8 mouse cellular contexts compared by ENCODE assay signal in genomic region chr3:60503196-60503595, GRCm38 (mm10). TPM values are rescaled to one million over a fixed set of nuclear protein-coding genes. Genes with fewer than 3 reads are reported as not detected.
A peak's percentile ranks its signal among the peaks of the same experiment; 100 is the strongest.
DNase-seq lines count a peak whose midpoint lies in the region; ATAC-seq and TF ChIP-seq lines count a peak whose summit lies in the region.

No protein-coding gene starts in this region.

- H3K4me2 ChIP-seq in midbrain, embryonic 11.5 days, result no peak overlapping the region
- peak overlapping the region; percentile 74 for H3K4me2 ChIP-seq in heart, embryonic 16.5 days (ENCODE audit: low read depth, low read length)
- H3K4me2 ChIP-seq in liver, postnatal 0 days (ENCODE audit: low read depth, low read length), result peak overlapping the region; percentile 91

- peak overlapping the region; percentile 86 for H3K4me3 ChIP-seq in midbrain, embryonic 10.5 days
- no peak overlapping the region for H3K4me3 ChIP-seq in midbrain, embryonic 11.5 days (ENCODE audit: low read depth, low read length)
- peak overlapping the region; percentile 93 for H3K4me3 ChIP-seq in heart, embryonic 16.5 days (ENCODE audit: low read length)
- H3K4me3 ChIP-seq in liver, postnatal 0 days (ENCODE audit: low read depth, low read length), result peak overlapping the region; percentile 93

- no peak for TF ChIP-seq EP300 in liver, postnatal 0 days (IDR thresholded peaks at IDR 0.05; ENCODE audit: low read depth)

- H3K36me3 ChIP-seq in midbrain, embryonic 10.5 days, result no peaks in the 10 kb centered on the region
- no peaks in the 10 kb centered on the region for H3K36me3 ChIP-seq in midbrain, embryonic 11.5 days (ENCODE audit: control insufficient read depth, insufficient read depth, low read length)
- H3K36me3 ChIP-seq in heart, embryonic 16.5 days (ENCODE audit: control insufficient read depth, insufficient read depth), result no peaks in the 10 kb centered on the region
- H3K36me3 ChIP-seq in liver, postnatal 0 days (replicated peaks; ENCODE audit: insufficient read depth, low read length), result no peaks in the 10 kb centered on the region; the same call in 1 of the 2 replicates

- peak; percentile 20; the same call in 1 of the 2 replicates for TF ChIP-seq CTCF in liver, postnatal 0 days (IDR thresholded peaks at IDR 0.05; ENCODE audit: low read depth)

- DNase-seq in embryo, embryonic 10.5 days (ENCODE audit: low spot score), result peak; percentile 22
- no peak for DNase-seq in embryo, embryonic 11 days
- no peak for DNase-seq in midbrain, embryonic 10.5 days (ENCODE audit: low spot score)
- no peak for DNase-seq in midbrain, embryonic 11.5 days (ENCODE audit: low spot score, missing footprints)
- DNase-seq in liver, postnatal 0 days, result no peak
- DNase-seq in gastrocnemius, postnatal 10 days, result no peak
- DNase-seq in gastrocnemius, postnatal 36 days, result no peak

- H3K9ac ChIP-seq in midbrain, embryonic 11.5 days (ENCODE audit: low read length), result no peak overlapping the region
- peak overlapping the region; percentile 99 for H3K9ac ChIP-seq in heart, embryonic 16.5 days (ENCODE audit: low read length)
- peak overlapping the region; percentile 97 for H3K9ac ChIP-seq in liver, postnatal 0 days (replicated peaks)

- ATAC-seq in midbrain, embryonic 11.5 days (ENCODE audit: low FRiP score), result no peak
- ATAC-seq in heart, embryonic 16.5 days (replicated peaks; ENCODE audit: extremely low read depth, insufficient read depth, low FRiP score), result no peak
- no peak for ATAC-seq in liver, postnatal 0 days

- peaks cover 50% of the 10 kb centered on the region for H3K4me1 ChIP-seq in midbrain, embryonic 10.5 days
- peaks cover 5% of the 10 kb centered on the region; the same call in 1 of the 2 replicates for H3K4me1 ChIP-seq in midbrain, embryonic 11.5 days (ENCODE audit: control insufficient read depth, insufficient read depth, low read length)
- H3K4me1 ChIP-seq in heart, embryonic 16.5 days (ENCODE audit: control insufficient read depth, insufficient read depth, low read length), result peaks cover 49% of the 10 kb centered on the region
- H3K4me1 ChIP-seq in liver, postnatal 0 days (ENCODE audit: insufficient read depth), result peaks cover 45% of the 10 kb centered on the region

- no peaks in the 10 kb centered on the region for H3K9me3 ChIP-seq in midbrain, embryonic 10.5 days (replicated peaks)
- no peaks in the 10 kb centered on the region for H3K9me3 ChIP-seq in midbrain, embryonic 11.5 days (ENCODE audit: control insufficient read depth, low read length)
- H3K9me3 ChIP-seq in heart, embryonic 16.5 days (replicated peaks; ENCODE audit: control insufficient read depth, low read length), result no peaks in the 10 kb centered on the region
- H3K9me3 ChIP-seq in liver, postnatal 0 days (ENCODE audit: low read length), result no peaks in the 10 kb centered on the region

- H3K27me3 ChIP-seq in midbrain, embryonic 10.5 days (ENCODE audit: low read depth, poor library complexity, severe bottlenecking), result no peaks in the 10 kb centered on the region; the same call in 1 of the 2 replicates
- H3K27me3 ChIP-seq in midbrain, embryonic 11.5 days (ENCODE audit: control insufficient read depth, insufficient read depth, low read length), result no peaks in the 10 kb centered on the region
- H3K27me3 ChIP-seq in heart, embryonic 16.5 days (ENCODE audit: control insufficient read depth, insufficient read depth, low read length), result no peaks in the 10 kb centered on the region
- H3K27me3 ChIP-seq in liver, postnatal 0 days (ENCODE audit: insufficient read depth, low read length), result no peaks in the 10 kb centered on the region

- WGBS in midbrain, embryonic 10.5 days, result 70% methylated on average over 7 of the region's 7 CpGs
- 68% methylated on average over 7 of the region's 7 CpGs for WGBS in midbrain, embryonic 11.5 days
- 29% methylated on average over 7 of the region's 7 CpGs for WGBS in heart, embryonic 16.5 days
- 31% methylated on average over 7 of the region's 7 CpGs for WGBS in liver, postnatal 0 days (ENCODE audit: insufficient replicate concordance)

- no peak overlapping the region for H3K27ac ChIP-seq in midbrain, embryonic 10.5 days (replicated peaks)
- H3K27ac ChIP-seq in midbrain, embryonic 11.5 days (ENCODE audit: low read depth, low read length), result no peak overlapping the region
- H3K27ac ChIP-seq in heart, embryonic 16.5 days (ENCODE audit: low read length), result peak overlapping the region; percentile 100
- H3K27ac ChIP-seq in liver, postnatal 0 days (ENCODE audit: low read depth), result peak overlapping the region; percentile 99

- intact Hi-C loops in gastrocnemius, postnatal 36 days (cut with DNase I), result loop anchor here (5.0 kb wide), 1 partner anchor 84 kb away; no protein-coding TSS in a partner anchor

RNA-seq across cellular contexts. Expression of gene Mbnl1, which starts 30.6 kb away (rescaled TPM):
- polyA plus RNA-seq in midbrain, embryonic 10.5 days (2016; fragmentation: Nextera tagmentation; extraction: Ambion mirVana), result 34.5 and 36.0 TPM in 2 replicates
- polyA plus RNA-seq in midbrain, embryonic 11.5 days (2014; fragmentation: Nextera tagmentation; extraction: Ambion mirVana), result 36.2 and 43.0 TPM in 2 replicates
- 86.0 and 92.8 TPM in 2 replicates for polyA plus RNA-seq in heart, embryonic 16.5 days (2015; fragmentation: Nextera tagmentation; extraction: Ambion mirVana)
- polyA plus RNA-seq in liver, postnatal 0 days (2015; fragmentation: Nextera tagmentation; extraction: Ambion mirVana), result 61.3 and 73.3 TPM in 2 replicates
- total RNA-seq in gastrocnemius, postnatal 10 days (2021), result 100 to 1,000 TPM; 234 to 262 TPM
- total RNA-seq in gastrocnemius, postnatal 36 days (2021), result 100 to 1,000 TPM; 423 to 480 TPM

Comparison
In these comparisons a context has a peak if more than half of its experiments do, and no peak if none do; other contexts are left out.
1. H3K27ac ChIP-seq: peak in heart, embryonic 16.5 days (single experiment) and liver, postnatal 0 days (single experiment); none in midbrain, embryonic 10.5 days (single experiment) and midbrain, embryonic 11.5 days (single experiment).